Mouse (Mus musculus) ovary, postnatal 14 days (tissue): ENCODE data around the gene Fance.
"Not testable (repeated sequence)": the region's sequence is repeated elsewhere in the genome, so short reads cannot be mapped to it uniquely, and the experiment has no call there.

Source experiments
- DNase-seq: peaks from one replicate; pipeline ENCODE4 v3.0.0; 2022; ENCODE audit warnings: low spot score

The Fance gene

DNA sequence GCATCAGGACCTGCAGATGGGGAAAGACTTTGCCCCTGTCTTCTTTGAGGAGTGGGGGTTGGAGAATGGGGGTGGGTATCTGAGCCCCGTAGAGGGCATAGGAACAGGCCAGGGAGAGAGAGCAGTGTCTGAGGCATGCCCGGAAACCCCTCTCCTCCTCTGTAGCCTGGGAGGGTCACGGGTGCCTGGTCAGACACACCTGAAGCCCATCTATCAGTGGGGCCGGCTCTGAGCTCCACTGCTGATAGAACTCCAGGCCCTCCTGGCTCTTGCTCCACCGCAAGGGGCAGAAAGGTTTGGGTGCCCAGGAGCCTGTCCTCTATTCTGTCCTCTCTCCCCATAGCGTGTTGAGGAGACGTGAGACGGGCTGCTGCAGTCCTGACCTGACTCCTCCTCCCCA lies 12.4 kb downstream of the Fance start:
- no peak for DNase-seq

DNA sequence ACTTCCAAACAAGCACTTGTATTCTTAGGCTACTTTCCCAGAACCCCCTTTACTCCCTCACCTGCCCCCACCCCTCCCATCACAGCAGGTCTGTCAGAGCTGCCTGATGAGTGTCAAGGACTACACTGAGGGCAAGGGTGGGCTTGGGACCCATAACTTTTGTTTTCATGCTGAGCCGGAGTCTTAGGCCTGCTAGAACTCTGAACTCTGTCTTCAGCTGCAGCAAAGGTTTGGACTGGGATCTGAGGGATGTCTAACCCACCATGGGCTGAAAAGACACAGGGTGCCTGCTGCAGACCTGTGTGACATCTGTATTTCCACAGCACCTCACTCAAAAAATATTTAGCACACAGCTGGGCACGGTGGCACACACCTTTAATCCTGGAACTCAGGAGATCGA lies 13.6 kb downstream of the Fance start:
- DNase-seq: no peak

DNA sequence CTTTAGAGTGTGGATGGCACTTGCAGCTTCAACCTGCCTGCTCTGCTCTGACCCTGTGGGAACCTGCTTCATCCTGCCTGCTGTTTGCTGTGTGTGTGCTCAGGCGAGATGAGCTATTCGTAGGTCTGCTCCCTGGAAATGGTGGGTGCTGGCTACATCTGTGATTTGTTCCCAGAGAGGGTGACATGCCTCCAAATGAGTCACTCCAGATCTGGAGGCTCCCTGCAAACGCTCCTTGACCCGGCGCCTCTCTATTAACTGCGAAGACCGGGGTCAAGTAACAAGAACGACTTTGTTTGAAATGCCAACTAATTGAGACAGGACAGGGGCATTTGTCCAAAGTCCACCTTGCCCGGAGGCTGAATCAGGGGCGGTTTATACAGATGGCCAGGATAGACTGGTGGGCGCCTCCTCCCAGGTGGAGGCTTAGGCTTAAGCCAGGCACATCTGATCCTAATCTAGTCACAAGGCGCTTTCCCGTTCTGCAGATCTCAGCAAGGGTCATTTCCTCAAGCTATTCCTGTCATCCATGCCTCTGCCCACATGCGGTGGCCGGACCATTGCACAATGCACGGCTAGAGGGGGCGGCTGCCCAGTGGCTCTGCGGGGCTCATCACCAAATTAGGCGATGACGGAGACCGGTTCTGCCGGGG lies 14.5 kb downstream of the Fance start:
- no peak for DNase-seq

DNA sequence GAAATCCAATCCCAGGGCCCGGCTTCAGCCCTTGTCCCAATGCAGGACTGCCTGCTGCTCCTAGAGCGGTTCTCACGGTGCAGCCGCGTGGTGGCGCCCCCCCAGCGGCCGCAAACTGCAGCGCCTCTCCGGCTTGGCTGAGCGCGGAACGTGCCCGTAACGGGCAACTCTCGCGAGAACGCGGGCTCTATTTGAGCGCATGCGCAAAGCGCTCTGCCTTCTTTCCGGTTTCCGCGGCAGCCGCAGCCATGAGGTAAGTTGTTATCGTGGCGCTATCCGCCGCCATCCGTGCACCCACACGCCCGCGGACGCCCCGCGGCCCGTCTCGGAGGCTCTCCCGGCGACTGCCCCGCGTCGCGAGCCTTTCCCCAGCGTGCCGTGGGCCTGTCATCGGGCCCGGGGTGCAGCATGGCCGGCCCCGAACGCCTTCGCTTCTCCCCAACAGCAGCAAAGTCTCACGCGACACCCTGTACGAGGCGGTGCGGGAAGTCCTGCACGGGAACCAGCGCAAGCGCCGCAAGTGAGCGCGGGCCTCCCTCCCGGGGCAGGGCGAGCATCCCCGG lies 15.1 kb downstream of the Fance start, which contains the start of gene Rpl10a:
TSS of gene Rpl10a (plus strand) at position 106 of the 563 bp plus-strand sequence.
- DNase-seq: peak; percentile 97

DNA sequence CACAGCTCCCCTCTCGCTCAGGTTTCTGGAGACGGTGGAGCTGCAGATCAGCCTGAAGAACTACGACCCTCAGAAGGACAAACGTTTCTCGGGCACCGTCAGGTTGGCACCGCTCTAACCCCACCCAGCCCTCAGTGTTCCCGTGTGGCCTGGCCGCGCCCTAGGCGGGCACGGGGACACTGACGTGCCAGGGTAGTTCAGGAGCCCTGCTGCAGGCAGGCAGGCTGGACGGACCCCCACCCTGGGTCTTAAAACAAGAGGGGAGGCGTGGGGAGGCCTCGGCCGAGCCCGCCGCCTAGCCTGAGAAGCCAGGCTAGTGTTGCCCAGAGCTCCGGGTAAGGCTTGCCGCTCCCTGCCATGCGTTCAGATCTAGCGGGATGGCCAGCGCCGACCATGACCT lies 15.6 kb downstream of the Fance start:
- no peak for DNase-seq

DNA sequence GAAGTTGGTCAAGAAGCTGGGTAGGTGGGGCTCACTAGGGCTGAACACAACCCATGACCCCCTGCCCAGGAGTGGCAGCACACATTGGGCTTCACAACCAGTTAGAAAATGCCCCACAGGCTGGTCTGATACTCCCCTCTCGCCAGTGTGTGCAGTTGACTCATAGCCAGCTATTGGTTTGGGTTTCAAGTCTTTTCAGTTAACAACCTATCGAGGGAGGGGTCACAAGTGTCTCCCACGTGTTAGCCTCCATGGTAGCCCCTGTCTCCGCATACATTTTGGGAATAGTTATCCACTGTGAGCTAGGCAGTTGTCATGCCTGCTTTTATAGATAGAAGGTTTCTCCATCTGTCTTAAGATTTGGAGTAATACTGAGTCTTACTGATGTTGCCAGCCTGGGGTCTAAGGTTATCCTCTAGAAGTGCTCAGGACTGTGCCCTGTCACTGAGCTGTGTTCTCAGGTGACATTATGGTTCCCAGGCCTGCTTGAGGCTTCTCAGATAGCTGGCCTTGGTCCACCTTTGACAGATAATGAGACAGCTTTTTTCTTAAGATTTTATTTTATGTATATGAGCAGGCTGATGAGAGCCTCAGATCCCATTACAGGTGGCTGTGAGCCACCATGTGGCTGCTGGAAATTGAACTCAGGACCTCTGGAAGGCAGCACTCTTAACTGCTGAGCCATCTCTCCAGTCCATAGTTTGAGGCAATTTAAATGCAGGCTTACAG lies 16.3 kb downstream of the Fance start:
- no peak for DNase-seq

DNA sequence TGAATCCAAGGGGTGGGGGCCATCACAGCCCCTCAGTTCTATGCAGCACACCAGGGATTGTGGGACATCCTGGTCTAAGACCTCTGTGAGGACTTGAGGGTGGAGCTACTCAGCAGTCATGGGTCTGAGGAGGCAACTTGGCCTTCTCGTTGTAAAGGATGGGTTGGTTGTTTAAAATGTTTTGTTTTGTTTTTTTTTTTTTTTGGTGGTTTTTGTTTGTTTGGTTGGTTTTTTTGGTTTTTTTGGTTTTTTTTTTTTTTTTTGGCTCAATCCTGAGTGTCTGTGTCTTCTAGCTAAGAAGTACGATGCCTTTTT lies 16.9 kb downstream of the Fance start:
- DNase-seq: no peak

DNA sequence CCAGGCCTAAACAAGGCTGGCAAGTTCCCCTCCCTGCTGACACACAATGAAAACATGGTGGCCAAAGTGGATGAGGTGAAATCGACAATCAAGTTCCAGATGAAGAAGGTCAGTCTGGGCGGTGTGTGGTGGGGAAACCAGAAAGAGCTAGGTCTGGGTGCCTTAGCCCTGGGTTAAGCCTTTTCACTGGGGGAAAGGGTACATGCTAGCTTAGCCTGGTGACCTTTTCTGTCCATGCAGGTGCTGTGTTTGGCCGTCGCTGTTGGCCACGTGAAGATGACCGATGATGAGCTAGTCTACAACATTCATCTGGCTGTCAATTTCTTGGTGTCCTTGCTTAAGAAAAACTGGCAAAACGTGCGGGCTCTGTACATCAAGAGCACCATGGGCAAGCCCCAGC lies 17.3 kb downstream of the Fance start:
- DNase-seq: not testable (repeated sequence)

DNA sequence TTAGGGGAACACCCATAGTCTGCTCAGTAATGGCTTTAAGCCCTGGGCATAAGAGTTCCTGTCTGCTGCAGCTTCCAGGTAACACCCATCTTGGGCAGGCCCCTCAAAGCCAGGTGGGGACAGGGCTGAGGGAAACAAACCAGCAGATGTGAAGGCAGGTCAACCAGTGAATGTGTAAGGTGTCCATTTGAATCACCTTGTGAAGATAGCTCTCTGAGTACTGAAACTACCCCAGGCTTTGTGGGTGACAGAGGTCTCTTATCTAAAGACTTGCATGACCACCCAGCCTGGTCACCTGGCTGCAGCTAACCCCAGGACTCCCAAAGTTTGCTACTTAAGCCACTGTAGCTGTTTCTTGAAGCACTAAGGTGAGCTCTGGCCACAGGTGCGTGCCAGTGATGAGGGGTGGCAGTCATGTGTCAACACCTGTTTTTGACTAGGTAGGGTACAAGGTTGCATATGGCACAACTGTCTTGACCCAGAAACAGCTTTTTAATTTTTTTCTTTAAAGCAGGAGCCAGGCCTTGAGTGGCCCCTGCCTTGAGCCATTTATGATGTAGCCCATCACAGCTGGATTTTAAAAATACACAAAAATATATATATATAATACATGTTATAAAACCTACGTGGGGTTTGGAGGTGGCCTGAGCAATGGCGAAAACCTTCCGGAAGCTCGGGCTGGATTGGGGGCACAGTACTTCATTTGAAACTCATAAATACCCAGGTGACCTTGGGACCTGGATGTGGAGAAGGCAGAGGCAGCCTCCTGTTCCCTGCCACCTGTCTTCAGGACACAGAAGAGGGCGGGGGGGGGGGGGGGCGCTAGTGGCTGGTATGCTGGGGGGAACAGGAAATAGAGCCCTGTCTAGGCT lies 18.2 kb downstream of the Fance start:
- no peak for DNase-seq

DNA sequence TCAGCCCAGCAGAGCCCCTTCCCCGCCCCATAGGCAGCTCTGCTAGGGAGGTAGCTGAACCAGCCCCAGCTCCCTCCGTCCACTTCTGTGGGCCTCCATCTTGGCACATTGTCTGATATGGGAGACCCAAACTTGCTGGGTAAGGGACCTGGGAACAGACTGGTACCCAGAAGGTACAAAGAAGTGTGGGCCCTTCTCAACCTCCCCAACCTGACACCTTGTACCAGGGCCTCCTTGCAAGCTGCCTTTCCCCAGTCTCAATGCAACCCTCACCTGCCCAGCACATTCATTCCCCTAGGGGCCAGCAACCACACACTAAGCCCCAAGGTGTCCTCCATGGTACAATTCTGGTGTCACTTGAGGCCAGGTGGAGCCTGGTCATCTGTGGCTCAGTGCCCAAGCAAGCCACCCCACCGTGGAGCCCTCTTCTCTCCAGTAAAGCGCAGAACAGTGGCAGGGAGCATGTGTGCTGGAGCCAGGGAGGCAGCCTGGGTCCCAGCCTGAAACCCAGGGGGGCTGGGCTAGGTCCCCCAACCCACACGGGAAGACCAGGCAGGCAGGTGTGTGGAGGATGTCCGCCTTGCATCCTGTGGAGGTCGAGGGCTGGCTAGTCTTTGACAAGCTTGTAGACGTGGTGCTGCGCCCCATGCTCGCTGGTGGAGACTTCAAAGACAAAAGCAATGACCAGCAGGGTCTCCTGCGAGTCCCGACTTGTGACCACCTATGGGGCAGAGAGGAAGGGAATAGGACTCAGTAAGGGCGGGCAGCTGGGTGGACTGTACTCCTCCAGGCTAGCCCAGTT lies 19.0 kb downstream of the Fance start:
- no peak for DNase-seq

DNA sequence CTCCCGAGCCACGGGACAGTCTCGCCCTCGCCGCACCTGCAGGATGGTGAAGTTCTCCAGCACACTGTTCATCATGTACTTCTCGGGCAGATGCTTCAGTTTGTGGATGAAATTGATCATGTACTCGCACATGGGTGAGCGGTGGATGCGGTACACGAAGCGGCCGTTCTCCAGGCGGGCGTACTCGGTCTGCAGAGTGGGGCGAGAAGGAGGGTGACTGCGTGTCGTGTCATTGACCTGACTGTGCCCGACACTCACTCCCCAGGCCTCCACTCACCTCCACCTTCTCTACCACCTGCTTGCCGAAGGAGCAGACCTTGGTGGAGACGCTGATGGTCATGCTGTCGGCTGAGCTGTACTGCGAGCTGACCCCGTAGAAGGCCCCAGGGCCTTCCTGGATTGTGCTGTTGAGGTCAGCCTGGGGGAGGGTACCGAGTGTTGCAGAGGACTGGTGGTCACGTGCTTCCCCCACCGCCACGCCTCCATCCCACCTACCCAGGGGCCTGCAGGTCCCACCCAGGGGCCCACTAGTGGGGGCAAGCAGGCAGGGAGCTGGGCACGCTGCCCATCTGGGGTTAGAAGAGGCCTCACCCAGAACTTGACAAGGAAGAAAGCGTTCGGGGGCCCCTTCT lies 19.7 kb downstream of the Fance start:
- no peak for DNase-seq

DNA sequence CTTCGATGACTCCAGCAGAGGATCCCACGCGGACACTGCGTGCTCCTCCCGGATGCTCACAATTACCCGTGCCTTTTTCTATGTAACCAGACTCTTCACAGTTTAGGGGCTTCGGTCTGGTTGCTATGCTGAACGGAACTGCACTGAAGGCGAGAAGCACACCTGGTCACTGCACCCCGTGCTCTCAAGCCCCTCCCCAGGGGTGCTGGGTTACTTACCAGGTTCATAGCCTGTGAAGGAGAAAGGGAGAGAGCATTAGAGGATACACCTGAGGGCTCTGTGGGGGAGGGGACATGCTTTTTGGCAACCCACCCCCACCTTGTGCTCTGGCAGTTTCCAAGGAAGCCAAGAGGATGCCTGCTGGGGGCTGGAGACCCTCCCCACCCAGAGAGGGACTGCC lies 21.9 kb downstream of the Fance start:
- no peak for DNase-seq

DNA sequence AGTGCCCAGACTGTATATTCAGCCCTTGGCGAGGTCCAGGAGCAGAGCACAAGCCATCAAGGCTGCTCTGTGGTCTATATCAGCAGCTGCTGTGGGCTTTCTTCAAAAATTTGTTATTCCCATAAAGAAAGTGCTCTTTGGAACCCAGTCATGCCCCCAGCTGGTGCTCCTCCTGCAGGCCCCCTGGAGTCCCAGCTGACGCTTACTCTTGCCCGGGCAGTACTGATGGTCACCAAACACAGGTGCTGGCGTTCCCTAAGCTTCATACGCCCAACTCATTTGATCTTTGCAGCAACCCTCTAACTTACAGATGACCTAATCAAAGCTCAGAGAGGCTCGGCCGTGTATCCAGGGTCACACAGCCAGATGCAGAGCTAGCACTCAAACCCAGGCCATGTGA lies 24.2 kb downstream of the Fance start:
- no peak for DNase-seq

DNA sequence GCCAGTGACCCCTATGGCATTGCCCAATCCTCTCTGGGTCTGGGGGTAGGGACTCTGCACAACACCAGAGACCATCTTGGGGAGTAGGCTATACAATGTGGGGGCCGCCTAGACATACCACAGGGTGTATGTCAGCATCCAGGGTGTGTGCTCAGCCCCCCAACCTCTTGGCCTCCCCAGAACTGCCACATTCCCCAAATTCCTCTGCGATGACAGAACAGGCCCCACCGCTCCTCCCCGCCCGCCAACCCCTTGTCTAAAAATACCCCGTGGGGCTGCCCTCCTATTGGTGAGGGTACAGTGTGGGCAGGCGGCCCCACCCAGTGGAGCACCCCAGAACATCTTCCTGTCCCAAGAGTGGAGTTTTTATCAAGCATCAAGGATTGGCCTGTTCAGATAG lies 27.3 kb downstream of the Fance start:
- DNase-seq: no peak

DNA sequence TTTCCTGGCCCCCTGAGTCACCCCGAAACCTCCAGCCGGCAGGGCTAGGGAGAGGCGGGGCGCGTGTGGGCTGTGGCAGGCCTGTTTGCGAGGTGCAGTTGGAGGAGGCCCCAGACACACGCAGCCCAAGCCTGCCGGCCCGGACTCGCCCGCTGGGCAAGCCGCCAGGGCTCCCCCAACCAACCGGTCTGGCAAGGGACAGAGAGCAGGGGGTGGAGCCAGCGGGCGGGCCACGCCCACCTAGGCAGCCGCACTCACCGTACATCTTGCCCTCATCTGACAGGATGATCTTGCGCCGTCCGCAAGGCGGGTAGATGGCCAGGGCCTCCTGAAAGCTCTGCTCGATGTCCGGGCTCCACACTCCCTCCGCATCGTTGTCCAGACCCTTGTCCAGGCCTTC lies 27.8 kb downstream of the Fance start:
- DNase-seq: peak; percentile 92

DNA sequence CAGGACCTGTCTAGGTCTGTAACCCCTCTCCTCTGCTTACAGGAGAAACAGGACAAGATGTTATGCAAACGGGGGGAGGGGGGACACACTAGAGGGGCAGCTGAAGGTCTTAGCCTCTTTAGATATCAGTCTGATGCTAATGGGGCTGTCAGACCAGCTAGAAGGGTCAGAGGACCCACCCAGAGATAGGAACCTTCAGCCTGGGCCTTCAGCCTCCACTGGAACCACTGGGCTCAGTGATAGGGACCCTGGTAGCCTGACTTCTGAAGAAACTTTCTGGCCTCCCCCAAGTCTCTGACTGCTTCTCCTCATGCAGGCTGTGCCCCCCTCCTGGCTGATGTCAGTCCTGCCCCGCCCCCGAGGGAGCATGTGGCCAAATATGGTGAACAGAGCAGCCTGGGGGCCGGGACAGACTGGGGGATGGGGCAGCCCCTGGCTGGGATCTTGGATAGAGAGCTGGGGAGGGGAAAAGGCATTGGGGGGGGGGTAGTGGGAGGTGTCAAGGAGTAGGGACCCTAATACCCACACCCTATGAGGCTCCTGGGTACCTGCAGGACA lies 30.8 kb downstream of the Fance start:
- DNase-seq: no peak

DNA sequence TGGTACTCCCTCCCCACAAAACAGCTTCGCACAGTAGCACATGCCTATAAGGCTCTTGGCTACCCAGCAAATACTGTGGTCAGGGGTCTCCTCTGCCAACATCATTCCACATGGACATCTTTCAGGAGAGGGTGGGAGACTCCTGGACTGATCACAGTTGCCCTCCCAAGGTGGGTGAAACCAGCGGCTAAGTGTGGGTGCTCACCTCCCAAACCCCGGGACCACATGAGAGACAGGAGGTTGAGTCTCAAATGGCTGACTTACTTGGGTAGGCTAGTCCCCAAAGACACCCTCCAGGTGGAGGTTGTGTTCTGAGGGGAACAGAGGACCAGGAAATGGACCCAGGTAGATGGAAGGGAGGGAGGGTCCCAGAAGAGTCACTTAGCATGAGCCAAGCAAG lies 31.4 kb downstream of the Fance start:
- no peak for DNase-seq

DNA sequence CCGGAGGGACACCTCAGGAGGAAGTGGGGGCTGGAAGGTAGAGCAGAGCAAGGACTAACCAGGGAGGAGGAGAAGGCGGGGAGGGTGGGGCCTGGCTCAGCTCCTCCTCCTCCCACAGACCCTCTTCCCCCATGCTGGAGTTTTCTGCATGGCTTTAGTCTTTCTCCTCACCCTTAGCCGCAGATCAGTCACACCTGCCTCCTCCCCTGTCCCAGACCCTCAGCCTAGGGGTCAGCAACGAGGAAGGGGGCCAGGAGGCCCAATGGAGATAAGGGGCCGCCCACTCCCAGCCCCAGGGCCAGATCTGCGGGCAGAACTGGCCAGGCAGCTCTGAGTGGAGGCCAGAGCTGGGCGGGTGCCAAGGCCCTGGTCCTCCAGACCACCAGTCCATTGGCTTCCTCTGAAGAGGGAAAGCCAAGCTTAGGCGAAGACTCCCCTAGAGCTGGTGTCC lies 32.0 kb downstream of the Fance start:
- DNase-seq: no peak

DNA sequence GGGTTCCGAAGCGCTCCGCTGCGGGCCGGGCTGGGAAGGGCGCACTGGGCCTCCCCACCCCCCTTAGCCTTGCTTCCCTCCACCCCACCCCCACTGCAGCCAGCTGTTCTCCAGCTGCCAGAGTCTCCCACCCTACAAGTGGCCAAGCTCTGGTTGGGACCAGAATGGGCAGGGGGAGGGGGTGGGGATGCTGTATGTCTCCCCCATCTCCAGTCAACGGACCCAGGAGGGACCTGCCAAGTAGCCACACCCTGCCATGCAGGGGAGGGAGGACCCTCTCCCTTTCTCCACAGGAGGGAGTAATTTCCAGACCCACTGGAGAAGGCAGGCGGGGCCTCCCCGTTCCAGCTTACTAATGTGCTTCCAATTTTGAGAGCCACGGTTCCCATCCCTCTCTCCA lies 32.6 kb downstream of the Fance start:
- DNase-seq: no peak

DNA sequence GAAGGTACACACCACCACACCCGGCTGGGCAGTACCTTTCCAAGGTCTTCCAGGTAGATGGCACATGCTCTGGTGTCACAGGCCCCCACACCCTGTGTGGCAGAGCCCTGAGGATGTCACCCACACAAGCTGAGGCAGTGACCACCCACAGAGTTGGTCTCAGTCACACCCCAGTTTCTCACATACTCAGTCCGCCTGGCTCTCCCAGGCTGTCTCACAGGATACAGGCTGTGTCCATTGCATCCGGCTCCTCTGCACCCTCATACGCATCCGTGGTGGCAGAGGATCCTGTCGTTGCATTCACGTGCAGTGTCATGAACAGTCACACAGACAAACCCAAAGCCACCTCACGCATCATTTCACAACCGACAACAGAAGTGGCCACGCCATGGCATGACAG lies 34.0 kb downstream of the Fance start:
- DNase-seq: no peak

DNA sequence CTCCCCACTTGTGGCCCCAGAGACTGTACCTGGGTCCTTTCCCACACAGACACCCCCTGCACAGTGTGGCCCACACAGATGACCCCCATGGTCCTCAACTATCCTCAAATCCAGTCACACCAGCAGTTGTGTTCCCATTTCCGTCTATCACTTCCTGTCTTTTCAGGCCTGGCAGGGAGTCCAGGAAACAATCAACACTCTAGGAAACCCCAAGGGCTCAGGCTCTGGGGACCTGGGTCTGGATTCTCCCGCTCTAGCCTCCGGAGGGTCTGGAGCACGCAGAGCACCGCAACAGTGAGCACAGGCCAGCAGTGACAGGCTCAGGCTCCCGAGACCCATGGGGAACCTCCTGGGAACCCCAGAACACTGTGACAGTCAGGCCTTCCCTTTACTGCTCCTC lies 34.9 kb downstream of the Fance start:
- DNase-seq: no peak
